Mouse (Mus musculus) olfactory bulb, adult 2 months (tissue): Measurements from ENCODE around the gene Ttc41.

ENCODE experiments used
- CTCF ChIP-seq: fragments of 200-500 bp; IDR thresholded peaks from 2 replicates; pipeline ENCODE4 v1.5.1; 2012; ENCODE audit warnings: low read depth, mild to moderate bottlenecking, low read length, moderate library complexity; ENCODE audit not compliant: insufficient read depth
- POLR2A ChIP-seq: fragments of 200-500 bp; IDR thresholded peaks from 2 replicates; pipeline ENCODE4 v1.6.1; 2012; ENCODE audit warnings: mild to moderate bottlenecking, low read depth, low read length, moderate library complexity; ENCODE audit not compliant: insufficient read depth

DNA sequence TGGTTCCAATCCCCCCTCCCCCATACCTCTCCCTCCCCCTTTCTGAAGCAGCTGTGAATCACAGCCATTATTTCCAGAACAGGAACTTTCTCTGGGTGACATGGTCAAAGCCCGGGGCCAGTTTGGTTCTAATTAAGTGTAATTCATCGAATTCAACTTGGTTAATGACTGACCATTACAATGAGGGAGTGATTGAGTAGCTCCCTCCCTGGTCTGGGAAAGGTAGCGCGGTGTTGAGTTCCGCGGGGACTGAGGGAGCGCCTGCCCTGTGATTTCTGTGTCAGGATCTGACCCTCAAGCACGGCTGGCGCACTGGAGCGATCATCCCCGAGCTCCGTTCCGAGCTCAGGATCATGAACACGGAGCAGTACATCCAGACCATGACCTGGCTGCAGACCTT, 119.3 kb downstream of the Ttc41 start:
- TF ChIP-seq POLR2A (no peak), CTCF (no peak)
